Mouse (Mus musculus): Measurements from ENCODE around the gene Gpr161. TPM values are rescaled to one million over a fixed set of nuclear protein-coding genes. Genes with fewer than 3 reads are reported as not detected.

The Gpr161 gene
- polyA plus RNA-seq, 2 experiments, result 1.8 to 9.4 TPM

- Histone ChIP-seq H3K4me2 (replicated peaks; ENCODE audit: low read depth, low read length, severe bottlenecking) (no peak overlapping the region), H3K4me3 (replicated peaks; ENCODE audit: low read length) (no peak overlapping the region), H3K27me3 (ENCODE audit: control insufficient read depth, insufficient read depth, low read length) (no peaks in the 10 kb centered on the region), H3K4me1 (ENCODE audit: control insufficient read depth, insufficient read depth, low read length) (no peaks in the 10 kb centered on the region), H3K36me3 (ENCODE audit: control insufficient read depth, insufficient read depth, low read length) (no peaks in the 10 kb centered on the region), H3K9me3 (ENCODE audit: control insufficient read depth, low read length) (no peaks in the 10 kb centered on the region), H3K27ac (replicated peaks; ENCODE audit: low read depth, low read length) (no peak overlapping the region), H3K9ac (ENCODE audit: low read depth, low read length, severe bottlenecking) (no peak overlapping the region)
- ATAC-seq (ENCODE audit: low FRiP score, low read depth) (no peak), DNase-seq (ENCODE audit: low spot score) (peak; percentile 34)
- WGBS, result 49% methylated on average over 11 of the region's 11 CpGs
- no peak for TF ChIP-seq POLR2A (IDR thresholded peaks at IDR 0.05; ENCODE audit: borderline replicate concordance, extremely low read depth, insufficient read depth, insufficient read length)
Measured at GRCm38 (mm10) chr1:165252027-165252671, 43.4 kb upstream of the Gpr161 start.

GRCm38 (mm10) chr1:165274946-165275345, 20.6 kb upstream of the Gpr161 start:
- no peak overlapping the region for H3K27ac ChIP-seq (replicated peaks; ENCODE audit: low read depth, low read length)
- H3K36me3 ChIP-seq (ENCODE audit: control insufficient read depth, insufficient read depth, low read length), result no peaks in the 10 kb centered on the region
- no peaks in the 10 kb centered on the region for H3K27me3 ChIP-seq (ENCODE audit: control insufficient read depth, insufficient read depth, low read length)
- ATAC-seq (ENCODE audit: low FRiP score, low read depth), result no peak
- 86% methylated on average over 6 of the region's 6 CpGs for WGBS
- no peak overlapping the region for H3K4me3 ChIP-seq (replicated peaks; ENCODE audit: low read length)
- DNase-seq (ENCODE audit: low spot score), result no peak
- H3K4me1 ChIP-seq (ENCODE audit: control insufficient read depth, insufficient read depth, low read length), result no peaks in the 10 kb centered on the region
- TF ChIP-seq POLR2A (IDR thresholded peaks at IDR 0.05; ENCODE audit: borderline replicate concordance, extremely low read depth, insufficient read depth, insufficient read length), result no peak
- no peak overlapping the region for H3K9ac ChIP-seq (ENCODE audit: low read depth, low read length, severe bottlenecking)
- no peak overlapping the region for H3K4me2 ChIP-seq (replicated peaks; ENCODE audit: low read depth, low read length, severe bottlenecking)
- no peaks in the 10 kb centered on the region for H3K9me3 ChIP-seq (ENCODE audit: control insufficient read depth, low read length)

- TF ChIP-seq POLR2A (IDR thresholded peaks at IDR 0.05; ENCODE audit: borderline replicate concordance, extremely low read depth, insufficient read depth, insufficient read length), result no peak
- no peaks in the 10 kb centered on the region for H3K36me3 ChIP-seq (ENCODE audit: control insufficient read depth, insufficient read depth, low read length)
- peak overlapping the region; percentile 89 for H3K4me2 ChIP-seq (replicated peaks; ENCODE audit: low read depth, low read length, severe bottlenecking)
- H3K9ac ChIP-seq (ENCODE audit: low read depth, low read length, severe bottlenecking), result peak overlapping the region; percentile 86
- H3K27me3 ChIP-seq (ENCODE audit: control insufficient read depth, insufficient read depth, low read length), result no peaks in the 10 kb centered on the region
- ATAC-seq (ENCODE audit: low FRiP score, low read depth), result no peak
- H3K9me3 ChIP-seq (ENCODE audit: control insufficient read depth, low read length), result no peaks in the 10 kb centered on the region
- no peak for DNase-seq (ENCODE audit: low spot score)
- peaks cover 19% of the 10 kb centered on the region for H3K4me1 ChIP-seq (ENCODE audit: control insufficient read depth, insufficient read depth, low read length)
- H3K4me3 ChIP-seq (replicated peaks; ENCODE audit: low read length), result peak overlapping the region; percentile 74
- H3K27ac ChIP-seq (replicated peaks; ENCODE audit: low read depth, low read length), result peak overlapping the region; percentile 91; the same call in 1 of the 2 replicates
- WGBS, result 23% methylated on average over 10 of the region's 10 CpGs
Measured at GRCm38 (mm10) chr1:165280741-165281140, 14.8 kb upstream of the Gpr161 start.

- ATAC-seq (ENCODE audit: low FRiP score, low read depth) (peak; percentile 91), DNase-seq (ENCODE audit: low spot score) (peak; percentile 73)
- Histone ChIP-seq H3K9me3 (ENCODE audit: control insufficient read depth, low read length) (no peaks in the 10 kb centered on the region), H3K27me3 (ENCODE audit: control insufficient read depth, insufficient read depth, low read length) (no peaks in the 10 kb centered on the region), H3K9ac (ENCODE audit: low read depth, low read length, severe bottlenecking) (peak overlapping the region; percentile 86), H3K36me3 (ENCODE audit: control insufficient read depth, insufficient read depth, low read length) (no peaks in the 10 kb centered on the region), H3K4me3 (replicated peaks; ENCODE audit: low read length) (peak overlapping the region; percentile 74), H3K4me2 (replicated peaks; ENCODE audit: low read depth, low read length, severe bottlenecking) (peak overlapping the region; percentile 89), H3K4me1 (ENCODE audit: control insufficient read depth, insufficient read depth, low read length) (peaks cover 19% of the 10 kb centered on the region), H3K27ac (replicated peaks; ENCODE audit: low read depth, low read length) (peak overlapping the region; percentile 91)
- peak; percentile 71; the same call in 1 of the 2 replicates for TF ChIP-seq POLR2A (IDR thresholded peaks at IDR 0.05; ENCODE audit: borderline replicate concordance, extremely low read depth, insufficient read depth, insufficient read length)
- under 1% methylated on average over 31 of the region's 71 CpGs for WGBS
Measured at GRCm38 (mm10) chr1:165281351-165282221, 14.0 kb upstream of the Gpr161 start.

GRCm38 (mm10) chr1:165282222-165282966, 13.2 kb upstream of the Gpr161 start:
- Histone ChIP-seq H3K4me3 (replicated peaks; ENCODE audit: low read length) (peak overlapping the region; percentile 74), H3K9ac (ENCODE audit: low read depth, low read length, severe bottlenecking) (peak overlapping the region; percentile 86), H3K4me1 (ENCODE audit: control insufficient read depth, insufficient read depth, low read length) (peaks cover 19% of the 10 kb centered on the region), H3K27me3 (ENCODE audit: control insufficient read depth, insufficient read depth, low read length) (no peaks in the 10 kb centered on the region), H3K36me3 (ENCODE audit: control insufficient read depth, insufficient read depth, low read length) (no peaks in the 10 kb centered on the region), H3K27ac (replicated peaks; ENCODE audit: low read depth, low read length) (peak overlapping the region; percentile 91), H3K9me3 (ENCODE audit: control insufficient read depth, low read length) (no peaks in the 10 kb centered on the region), H3K4me2 (replicated peaks; ENCODE audit: low read depth, low read length, severe bottlenecking) (peak overlapping the region; percentile 89)
- TF ChIP-seq POLR2A (IDR thresholded peaks at IDR 0.05; ENCODE audit: borderline replicate concordance, extremely low read depth, insufficient read depth, insufficient read length), result 0 out of 2 replicates have a peak, but pooled peaks have one; percentile 7
- ATAC-seq (ENCODE audit: low FRiP score, low read depth) (peak; percentile 39), DNase-seq (ENCODE audit: low spot score) (no peak)
- WGBS, result 1% methylated on average over 34 of the region's 35 CpGs
